Mouse (Mus musculus) cerebellum, adult 18-20 months (tissue): ENCODE results near the gene Spag9.
A peak's percentile ranks its signal among the peaks of the same experiment; 100 is the strongest.

Experiments used
- DNase-seq, 2 experiments: peaks; one replicate each; pipeline ENCODE4 v3.0.0; 2021

Spag9 gene

GRCm38 (mm10) chr11:93995720-93996305 lies at the start of gene Spag9:
TSS of gene Spag9 (plus strand) at chr11:93996091.
- peak; percentile 89 to 97 for DNase-seq

- DNase-seq = no peak
Measured at GRCm38 (mm10) chr11:93948887-93949567, 46.9 kb upstream of the Spag9 start.

GRCm38 (mm10) chr11:93950045-93950444 lies 45.8 kb upstream of the Spag9 start:
- no peak for DNase-seq

GRCm38 (mm10) chr11:93952376-93952775 lies 43.5 kb upstream of the Spag9 start:
- DNase-seq = no peak

- DNase-seq = peak in 1 of 2 experiments; percentile 16
Measured at GRCm38 (mm10) chr11:93954738-93955255, 41.1 kb upstream of the Spag9 start.

GRCm38 (mm10) chr11:93955256-93956150 lies 40.4 kb upstream of the Spag9 start:
- DNase-seq = peak; percentile 80 to 88

- DNase-seq = peak; percentile 19 to 30
Measured at GRCm38 (mm10) chr11:93956159-93956558, 39.7 kb upstream of the Spag9 start, which contains the start of gene Nme2. TSS of gene Nme2 (minus strand) at chr11:93956259.

- no peak for DNase-seq
Measured at GRCm38 (mm10) chr11:93957031-93957555, 38.8 kb upstream of the Spag9 start.

GRCm38 (mm10) chr11:93957746-93958145 lies 38.1 kb upstream of the Spag9 start:
- no peak for DNase-seq

GRCm38 (mm10) chr11:93961482-93961881 lies 34.4 kb upstream of the Spag9 start:
- no peak for DNase-seq

GRCm38 (mm10) chr11:93963013-93963412 lies 32.9 kb upstream of the Spag9 start:
- no peak for DNase-seq

GRCm38 (mm10) chr11:93965391-93965790 lies 30.5 kb upstream of the Spag9 start:
- no peak for DNase-seq

GRCm38 (mm10) chr11:93967381-93967780 lies 28.5 kb upstream of the Spag9 start:
- DNase-seq = peak in 1 of 2 experiments; percentile 25

GRCm38 (mm10) chr11:93968005-93968847 lies 27.7 kb upstream of the Spag9 start, which contains the start of the genes Gm20390 and Nme1:
TSS of gene Gm20390 (minus strand) at chr11:93968293.
TSS of gene Nme1 (minus strand) at chr11:93968521.
- DNase-seq = peak; percentile 97

GRCm38 (mm10) chr11:93968848-93969128 lies 27.1 kb upstream of the Spag9 start:
- DNase-seq = no peak

- DNase-seq = peak in 1 of 2 experiments; percentile 17
Measured at GRCm38 (mm10) chr11:93969171-93969570, 26.7 kb upstream of the Spag9 start.

- DNase-seq = no peak
Measured at GRCm38 (mm10) chr11:93969799-93970198, 26.1 kb upstream of the Spag9 start.

- DNase-seq = no peak
Measured at GRCm38 (mm10) chr11:93972951-93973350, 22.9 kb upstream of the Spag9 start.

GRCm38 (mm10) chr11:93979502-93980049 lies 16.3 kb upstream of the Spag9 start:
- DNase-seq = no peak

- no peak for DNase-seq
Measured at GRCm38 (mm10) chr11:93984619-93985018, 11.3 kb upstream of the Spag9 start.

- DNase-seq = no peak
Measured at GRCm38 (mm10) chr11:93985265-93985664, 10.6 kb upstream of the Spag9 start.

GRCm38 (mm10) chr11:93986298-93986697 lies 9.6 kb upstream of the Spag9 start:
- DNase-seq = no peak
